Mouse (Mus musculus) hindbrain, postnatal 0 days (tissue): Measurements from ENCODE around the gene Rsph3a. TPM values are rescaled to one million over a fixed set of nuclear protein-coding genes. Genes with fewer than 3 reads are reported as not detected.
"Not testable (repeated sequence)": the region's sequence is repeated elsewhere in the genome, so short reads cannot be mapped to it uniquely, and the experiment has no call there.

Experiments
- ATAC-seq: fragments of 200-750 bp; cut with Nextera tagmentation; 2 replicates; pipeline ENCODE4 v1.8.0; 2017; ENCODE audit warnings: mild to moderate bottlenecking, moderate TSS enrichment, moderate library complexity
- DNase-seq: peaks from one replicate; pipeline ENCODE4 v3.0.0-alpha.2; 2015; ENCODE audit warnings: low spot score
- H3K27ac ChIP-seq: fragments of 300-500 bp; sonication (generic); 2 replicates; pipeline ENCODE4 v1.5.1; 2014; ENCODE audit warnings: mild to moderate bottlenecking
- H3K27me3 ChIP-seq: fragments of 300-500 bp; sonication (generic); 2 replicates; pipeline ENCODE4 v1.6.1; 2014; ENCODE audit warnings: low read length, mixed read lengths; ENCODE audit not compliant: insufficient read depth
- H3K36me3 ChIP-seq: fragments of 300-500 bp; sonication (generic); 2 replicates; pipeline ENCODE4 v1.6.1; 2014; ENCODE audit warnings: low read length, mixed read lengths; ENCODE audit not compliant: insufficient read depth
- H3K4me1 ChIP-seq: fragments of 300-500 bp; sonication (generic); 2 replicates; pipeline ENCODE4 v1.6.1; 2014; ENCODE audit warnings: antibody characterized with exemption, low read length, mixed read lengths; ENCODE audit not compliant: insufficient read depth
- H3K4me2 ChIP-seq: fragments of 300-500 bp; sonication (generic); 2 replicates; pipeline ENCODE4 v1.6.1; 2014; ENCODE audit warnings: low read depth, mild to moderate bottlenecking, low read length, moderate library complexity, mixed read lengths
- H3K4me3 ChIP-seq: fragments of 300-500 bp; sonication (generic); 2 replicates; pipeline ENCODE4 v1.5.1; 2014; ENCODE audit warnings: low read length
- H3K9ac ChIP-seq: fragments of 300-500 bp; sonication (generic); replicated peaks from 2 replicates; pipeline ENCODE4 v1.6.1; 2014; ENCODE audit warnings: mild to moderate bottlenecking, low read length, moderate library complexity, mixed read lengths
- H3K9me3 ChIP-seq: fragments of 300-500 bp; sonication (generic); 2 replicates; pipeline ENCODE4 v1.6.1; 2016; ENCODE audit warnings: low read length, mixed read lengths
- WGBS: fragments of 180-500 bp; shearing (Covaris S2); extraction: QIAGEN DNeasy Blood & Tissue Kit; methylation state at CpG from one replicate; pipeline ENCODE4 v1.1.7; 2014; 5-methylcytosine and 5-hydroxymethylcytosine counted together
- polyA plus RNA-seq: library from polyadenylated mRNA; unstranded; fragments of >200 nt; fragmentation: Nextera tagmentation; extraction: Ambion mirVana; gene quantifications from 2 replicates; pipeline ENCODE4 v1.2.1, GENCODE M21; 2015
- total RNA-seq: library from RNA; depleted of rRNA; stranded (reverse); fragments of >200 nt; gene quantifications from 2 replicates; pipeline ENCODE4 v1.2.3, GENCODE M21; 2014

Gene Rsph3a
- total and polyA plus RNA-seq, 2 experiments from 2014 or later, result 38.7 to 67.4 TPM

- H3K27me3 ChIP-seq, H3K9ac ChIP-seq, ATAC-seq, H3K9me3 ChIP-seq, H3K4me3 ChIP-seq, H3K36me3 ChIP-seq, DNase-seq, H3K27ac ChIP-seq, H3K4me2 ChIP-seq, H3K4me1 ChIP-seq: not testable (repeated sequence)
- WGBS, result 88% methylated on average over 4 of the region's 4 CpGs
Observed at GRCm38 (mm10) chr17:7963333-7963732, 17.9 kb downstream of the Rsph3a start.

GRCm38 (mm10) chr17:7964398-7964797, 19.0 kb downstream of the Rsph3a start:
- H3K9ac ChIP-seq, H3K4me2 ChIP-seq, H3K36me3 ChIP-seq, DNase-seq, H3K4me3 ChIP-seq, H3K9me3 ChIP-seq, H3K27ac ChIP-seq, ATAC-seq, H3K4me1 ChIP-seq, H3K27me3 ChIP-seq: not testable (repeated sequence)
- WGBS, result 92% methylated on average over 2 of the region's 2 CpGs

- DNase-seq, ATAC-seq: not testable (repeated sequence)
- 96% methylated on average over 3 of the region's 5 CpGs for WGBS
Observed at GRCm38 (mm10) chr17:7968490-7968889, 23.1 kb downstream of the Rsph3a start.

GRCm38 (mm10) chr17:7969782-7970181, 24.4 kb downstream of the Rsph3a start:
- not testable (repeated sequence) for H3K27ac ChIP-seq, H3K4me2 ChIP-seq, DNase-seq, H3K9ac ChIP-seq, ATAC-seq, H3K36me3 ChIP-seq, H3K4me3 ChIP-seq, H3K4me1 ChIP-seq, H3K9me3 ChIP-seq, H3K27me3 ChIP-seq
- WGBS, result 76% methylated on average over 2 of the region's 6 CpGs

More at GRCm38 (mm10) chr17:7968490-7968889, 23.1 kb downstream of the Rsph3a start:
- not testable (repeated sequence) for H3K27me3 ChIP-seq, H3K4me2 ChIP-seq, H3K36me3 ChIP-seq, H3K9ac ChIP-seq, H3K9me3 ChIP-seq, H3K4me3 ChIP-seq, H3K4me1 ChIP-seq, H3K27ac ChIP-seq

- not testable (repeated sequence) for DNase-seq, H3K4me2 ChIP-seq, H3K36me3 ChIP-seq, H3K27me3 ChIP-seq, H3K4me1 ChIP-seq, ATAC-seq, H3K27ac ChIP-seq, H3K4me3 ChIP-seq, H3K9me3 ChIP-seq, H3K9ac ChIP-seq
- 71% methylated on average over 1 of the region's 2 CpGs for WGBS
Observed at GRCm38 (mm10) chr17:7983484-7983883, 38.1 kb downstream of the Rsph3a start.

GRCm38 (mm10) chr17:7985597-7985996, 40.2 kb downstream of the Rsph3a start:
- not testable (repeated sequence) for H3K4me3 ChIP-seq, H3K9ac ChIP-seq, H3K36me3 ChIP-seq, H3K27me3 ChIP-seq, ATAC-seq, H3K9me3 ChIP-seq, H3K27ac ChIP-seq, DNase-seq, H3K4me1 ChIP-seq, H3K4me2 ChIP-seq
- WGBS, result 56% methylated on average over 3 of the region's 4 CpGs

GRCm38 (mm10) chr17:7987038-7987437, 41.6 kb downstream of the Rsph3a start:
- H3K4me1 ChIP-seq, DNase-seq, ATAC-seq, H3K4me2 ChIP-seq, H3K27me3 ChIP-seq, H3K4me3 ChIP-seq, H3K27ac ChIP-seq, H3K9me3 ChIP-seq, H3K36me3 ChIP-seq, H3K9ac ChIP-seq: not testable (repeated sequence)
- WGBS, result 78% methylated on average over 7 of the region's 7 CpGs

GRCm38 (mm10) chr17:8003248-8003647, 57.8 kb downstream of the Rsph3a start:
- H3K4me3 ChIP-seq, H3K36me3 ChIP-seq, H3K9ac ChIP-seq, H3K4me2 ChIP-seq, H3K27ac ChIP-seq, H3K4me1 ChIP-seq, H3K27me3 ChIP-seq, H3K9me3 ChIP-seq, DNase-seq, ATAC-seq: not testable (repeated sequence)
- WGBS, result 84% methylated on average over 10 of the region's 10 CpGs

GRCm38 (mm10) chr17:8006771-8007170, 61.4 kb downstream of the Rsph3a start:
- WGBS, result 90% methylated on average over 1 of the region's 6 CpGs
- not testable (repeated sequence) for H3K9me3 ChIP-seq

GRCm38 (mm10) chr17:8009565-8009964, 64.2 kb downstream of the Rsph3a start:
- DNase-seq, H3K27me3 ChIP-seq, H3K27ac ChIP-seq, H3K4me2 ChIP-seq, H3K4me3 ChIP-seq, H3K4me1 ChIP-seq, H3K36me3 ChIP-seq, H3K9ac ChIP-seq, ATAC-seq, H3K9me3 ChIP-seq: not testable (repeated sequence)
- 79% methylated on average over 5 of the region's 7 CpGs for WGBS

More at GRCm38 (mm10) chr17:8006771-8007170, 61.4 kb downstream of the Rsph3a start:
- H3K9ac ChIP-seq, H3K27me3 ChIP-seq, ATAC-seq, H3K4me2 ChIP-seq, H3K27ac ChIP-seq, DNase-seq, H3K4me1 ChIP-seq, H3K4me3 ChIP-seq, H3K36me3 ChIP-seq: not testable (repeated sequence)
